Mouse (Mus musculus): Measurements from ENCODE around the gene AU021092.

DNA sequence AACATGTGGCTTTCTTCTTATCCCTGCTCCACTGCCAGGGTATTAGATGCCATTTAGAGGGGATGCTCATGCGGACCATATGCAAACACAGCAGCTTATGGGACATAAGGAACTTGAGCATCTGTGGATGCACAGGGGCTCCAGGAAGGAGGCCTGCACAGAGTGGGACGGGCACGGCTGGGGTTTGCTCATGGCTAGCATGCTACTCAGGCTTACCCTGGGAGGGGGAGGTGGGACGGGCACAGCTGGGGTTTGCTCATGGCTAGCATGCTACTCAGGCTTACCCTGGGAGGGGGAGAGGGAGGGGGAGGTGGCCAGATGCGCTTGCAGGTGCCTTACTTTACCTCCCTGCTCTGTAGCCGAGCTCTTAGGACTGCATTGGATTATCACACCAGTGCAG lies 20.8 kb upstream of the AU021092 start:
- TF ChIP-seq CTCF (IDR thresholded peaks at IDR 0.05; ENCODE audit: borderline replicate concordance, insufficient read depth, low read depth, low read length) (no peak), POLR2A (IDR thresholded peaks at IDR 0.05; ENCODE audit: borderline replicate concordance, insufficient read depth, low read length) (no peak)

All from cerebellum, adult 2 months (tissue).